Mouse (Mus musculus) midbrain, embryonic 11.5 days (tissue): Measurements from ENCODE around the gene Map3k1. TPM values are rescaled to one million over a fixed set of nuclear protein-coding genes. Genes with fewer than 3 reads are reported as not detected.

Source experiments
- ATAC-seq: fragments of 200-750 bp; cut with Nextera tagmentation; 2 replicates; pipeline ENCODE4 v1.8.0; 2017; ENCODE audit warnings: moderate TSS enrichment, moderate library complexity; ENCODE audit not compliant: low FRiP score
- DNase-seq: peaks from one replicate; pipeline ENCODE4 v3.0.0; 2015; ENCODE audit warnings: low spot score; ENCODE audit errors: missing footprints
- H3K27ac ChIP-seq: fragments of 300-500 bp; sonication (generic); 2 replicates; pipeline ENCODE4 v1.5.1; 2014; ENCODE audit warnings: low read depth, low read length
- H3K27me3 ChIP-seq: fragments of 300-500 bp; sonication (generic); 2 replicates; pipeline ENCODE4 v1.6.1; 2014; ENCODE audit warnings: mild to moderate bottlenecking, low read length, moderate library complexity, mixed read lengths; ENCODE audit not compliant: control insufficient read depth, insufficient read depth
- H3K36me3 ChIP-seq: fragments of 300-500 bp; sonication (generic); 2 replicates; pipeline ENCODE4 v1.6.1; 2014; ENCODE audit warnings: mild to moderate bottlenecking, low read length, moderate library complexity, mixed read lengths; ENCODE audit not compliant: control insufficient read depth, insufficient read depth
- H3K4me1 ChIP-seq: fragments of 300-500 bp; sonication (generic); 2 replicates; pipeline ENCODE4 v1.6.1; 2014; ENCODE audit warnings: low read length; ENCODE audit not compliant: control insufficient read depth, insufficient read depth
- H3K4me2 ChIP-seq: fragments of 300-500 bp; sonication (generic); 2 replicates; pipeline ENCODE4 v1.6.1; 2014; ENCODE audit warnings: mild to moderate bottlenecking, moderate library complexity
- H3K4me3 ChIP-seq: fragments of 300-500 bp; sonication (generic); 2 replicates; pipeline ENCODE4 v1.5.1; 2014; ENCODE audit warnings: low read depth, low read length
- H3K9ac ChIP-seq: fragments of 300-500 bp; sonication (generic); 2 replicates; pipeline ENCODE4 v1.6.1; 2014; ENCODE audit warnings: low read length
- H3K9me3 ChIP-seq: fragments of 300-500 bp; sonication (generic); 2 replicates; pipeline ENCODE4 v1.6.1; 2016; ENCODE audit warnings: low read length; ENCODE audit not compliant: control insufficient read depth
- WGBS: fragments of 180-500 bp; shearing (Covaris S2); extraction: QIAGEN DNeasy Blood & Tissue Kit; methylation state at CpG from one replicate; pipeline ENCODE4 v1.1.7; 2014; 5-methylcytosine and 5-hydroxymethylcytosine counted together
- polyA plus RNA-seq: library from polyadenylated mRNA; unstranded; fragments of >200 nt; fragmentation: Nextera tagmentation; extraction: Ambion mirVana; gene quantifications from 2 replicates; pipeline ENCODE4 v1.2.1, GENCODE M21; 2014

Map3k1 gene
- polyA plus RNA-seq, 1 experiment from 2014 or later = 12.0 TPM

- no peak overlapping the region for H3K27ac ChIP-seq
Observed at GRCm38 (mm10) chr13:111807105-111807595, 1.6 kb downstream of the Map3k1 start.

GRCm38 (mm10) chr13:111805738-111806722 is 2.8 kb downstream of the Map3k1 start:
- DNase-seq (no peak), ATAC-seq (no peak)
- Histone ChIP-seq H3K9me3 (no peaks in the 10 kb centered on the region), H3K4me2 (no peak overlapping the region), H3K27ac (no peak overlapping the region), H3K36me3 (no peaks in the 10 kb centered on the region), H3K4me3 (no peak overlapping the region), H3K9ac (no peak overlapping the region), H3K27me3 (no peaks in the 10 kb centered on the region; the same call in 1 of the 2 replicates), H3K4me1 (peaks cover 5% of the 10 kb centered on the region; the same call in 1 of the 2 replicates)
- 71% methylated on average over 15 of the region's 15 CpGs for WGBS

More at GRCm38 (mm10) chr13:111807105-111807595, 1.6 kb downstream of the Map3k1 start:
- peak overlapping the region; percentile 92 for H3K4me3 ChIP-seq
- H3K27me3 ChIP-seq = no peaks in the 10 kb centered on the region; the same call in 1 of the 2 replicates
- ATAC-seq (no peak), DNase-seq (peak; percentile 92)
- peak overlapping the region; percentile 90; the same call in 1 of the 2 replicates for H3K9ac ChIP-seq
- H3K9me3 ChIP-seq = no peaks in the 10 kb centered on the region
- peak overlapping the region; percentile 92 for H3K4me2 ChIP-seq
- no peaks in the 10 kb centered on the region for H3K36me3 ChIP-seq
- H3K4me1 ChIP-seq = peaks cover 5% of the 10 kb centered on the region; the same call in 1 of the 2 replicates
- WGBS = under 1% methylated on average over 11 of the region's 11 CpGs

- H3K4me3 ChIP-seq = no peak overlapping the region
- H3K27me3 ChIP-seq = no peaks in the 10 kb centered on the region; the same call in 1 of the 2 replicates
- H3K4me2 ChIP-seq = no peak overlapping the region
- DNase-seq (no peak), ATAC-seq (no peak)
- 71% methylated on average over 10 of the region's 10 CpGs for WGBS
- H3K27ac ChIP-seq = no peak overlapping the region
- H3K4me1 ChIP-seq = peaks cover 5% of the 10 kb centered on the region; the same call in 1 of the 2 replicates
- H3K9ac ChIP-seq = no peak overlapping the region
- no peaks in the 10 kb centered on the region for H3K36me3 ChIP-seq
- H3K9me3 ChIP-seq = no peaks in the 10 kb centered on the region
Observed at GRCm38 (mm10) chr13:111804951-111805673, 3.7 kb downstream of the Map3k1 start.

DNA sequence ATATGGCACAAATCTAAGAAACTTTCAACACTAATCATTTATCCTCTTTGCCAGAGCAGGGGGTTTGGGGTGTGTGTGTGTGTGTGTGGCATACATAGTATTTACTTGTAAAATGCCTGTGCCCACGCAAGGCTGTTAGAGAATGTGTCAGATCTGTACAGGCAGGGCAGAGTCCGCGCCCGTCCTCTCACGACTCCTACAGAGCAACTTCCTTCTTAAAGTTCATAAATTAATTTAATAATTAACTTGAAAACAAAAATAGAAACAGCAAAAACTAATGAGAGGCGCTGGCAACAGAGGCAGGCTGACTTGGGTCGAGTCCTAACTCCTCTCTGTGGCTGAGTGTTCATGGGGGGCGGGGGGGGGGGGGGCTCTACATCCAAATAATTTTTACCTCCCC is 4.6 kb downstream of the Map3k1 start:
- Histone ChIP-seq H3K27ac (no peak overlapping the region), H3K27me3 (no peaks in the 10 kb centered on the region), H3K9me3 (no peaks in the 10 kb centered on the region), H3K4me2 (no peak overlapping the region), H3K4me1 (peaks cover 5% of the 10 kb centered on the region; the same call in 1 of the 2 replicates), H3K4me3 (no peak overlapping the region), H3K36me3 (no peaks in the 10 kb centered on the region), H3K9ac (no peak overlapping the region)
- 85% methylated on average over 8 of the region's 8 CpGs for WGBS
- no peak for ATAC-seq
- no peak for DNase-seq

DNA sequence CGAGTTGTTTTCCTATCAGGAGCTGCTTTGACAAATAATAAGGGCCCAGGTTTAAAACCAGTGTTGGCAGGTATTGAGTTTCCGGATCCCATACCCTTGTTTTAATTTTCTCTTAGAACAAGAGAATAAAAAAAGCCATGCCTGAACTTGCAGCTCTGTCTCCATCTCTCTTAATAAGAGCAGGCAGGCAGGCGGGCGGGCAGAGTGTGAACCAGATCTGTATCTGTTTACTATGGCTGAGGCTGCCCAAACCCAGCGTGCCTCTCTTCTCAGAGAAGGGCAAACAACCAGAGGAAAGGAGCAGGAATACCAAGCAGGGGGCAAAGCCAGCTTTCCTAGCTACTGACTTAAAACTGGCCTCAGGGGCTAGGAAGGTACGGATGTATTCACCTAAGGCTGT is 5.3 kb downstream of the Map3k1 start:
- 67% methylated on average over 6 of the region's 6 CpGs for WGBS
- DNase-seq (no peak), ATAC-seq (no peak)
- Histone ChIP-seq H3K9ac (no peak overlapping the region), H3K27ac (no peak overlapping the region), H3K27me3 (no peaks in the 10 kb centered on the region), H3K4me2 (no peak overlapping the region), H3K36me3 (no peaks in the 10 kb centered on the region), H3K4me1 (peaks cover 5% of the 10 kb centered on the region; the same call in 1 of the 2 replicates), H3K9me3 (no peaks in the 10 kb centered on the region), H3K4me3 (no peak overlapping the region)

DNA sequence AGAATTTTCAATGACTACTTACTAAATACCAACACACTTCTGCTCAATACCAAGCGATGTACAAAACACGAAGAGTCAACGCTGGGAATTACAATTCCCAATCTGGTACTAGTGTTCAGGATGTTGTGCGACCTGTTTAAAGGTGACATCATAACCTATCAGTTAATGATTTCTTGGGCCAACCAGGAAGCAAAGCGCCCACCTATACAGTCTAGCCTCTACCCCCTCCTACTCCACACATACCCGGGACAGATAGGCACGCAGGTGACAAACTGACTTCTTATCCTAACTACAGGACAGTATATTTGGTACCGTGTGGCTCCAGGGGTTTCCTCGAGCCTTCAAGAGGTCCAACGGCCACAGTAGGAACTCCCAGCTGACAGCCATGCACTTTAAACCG is 5.9 kb downstream of the Map3k1 start:
- Histone ChIP-seq H3K4me3 (no peak overlapping the region), H3K36me3 (no peaks in the 10 kb centered on the region), H3K4me2 (no peak overlapping the region), H3K27me3 (no peaks in the 10 kb centered on the region), H3K4me1 (peaks cover 8% of the 10 kb centered on the region; the same call in 1 of the 2 replicates), H3K9ac (no peak overlapping the region), H3K9me3 (no peaks in the 10 kb centered on the region), H3K27ac (no peak overlapping the region)
- DNase-seq (no peak), ATAC-seq (no peak)
- 88% methylated on average over 11 of the region's 11 CpGs for WGBS

- H3K9me3 ChIP-seq = no peaks in the 10 kb centered on the region
- H3K4me3 ChIP-seq = no peak overlapping the region
- WGBS = 58% methylated on average over 2 of the region's 2 CpGs
- H3K4me2 ChIP-seq = no peak overlapping the region
- no peaks in the 10 kb centered on the region for H3K27me3 ChIP-seq
- no peak overlapping the region for H3K27ac ChIP-seq
- no peak for DNase-seq
- no peaks in the 10 kb centered on the region for H3K36me3 ChIP-seq
- no peak overlapping the region for H3K9ac ChIP-seq
- peaks cover 12% of the 10 kb centered on the region for H3K4me1 ChIP-seq
- no peak for ATAC-seq
Observed at GRCm38 (mm10) chr13:111802271-111802665, 6.5 kb downstream of the Map3k1 start.

- Histone ChIP-seq H3K36me3 (no peaks in the 10 kb centered on the region), H3K4me2 (no peak overlapping the region), H3K9ac (no peak overlapping the region), H3K4me1 (peaks cover 14% of the 10 kb centered on the region), H3K4me3 (no peak overlapping the region), H3K27me3 (no peaks in the 10 kb centered on the region), H3K27ac (no peak overlapping the region), H3K9me3 (no peaks in the 10 kb centered on the region)
- no peak for ATAC-seq
- DNase-seq = no peak
- 75% methylated on average over 10 of the region's 10 CpGs for WGBS
Observed at GRCm38 (mm10) chr13:111801662-111802270, 7.0 kb downstream of the Map3k1 start.
